Mouse (Mus musculus): ENCODE data around the gene Mepce.

DNA sequence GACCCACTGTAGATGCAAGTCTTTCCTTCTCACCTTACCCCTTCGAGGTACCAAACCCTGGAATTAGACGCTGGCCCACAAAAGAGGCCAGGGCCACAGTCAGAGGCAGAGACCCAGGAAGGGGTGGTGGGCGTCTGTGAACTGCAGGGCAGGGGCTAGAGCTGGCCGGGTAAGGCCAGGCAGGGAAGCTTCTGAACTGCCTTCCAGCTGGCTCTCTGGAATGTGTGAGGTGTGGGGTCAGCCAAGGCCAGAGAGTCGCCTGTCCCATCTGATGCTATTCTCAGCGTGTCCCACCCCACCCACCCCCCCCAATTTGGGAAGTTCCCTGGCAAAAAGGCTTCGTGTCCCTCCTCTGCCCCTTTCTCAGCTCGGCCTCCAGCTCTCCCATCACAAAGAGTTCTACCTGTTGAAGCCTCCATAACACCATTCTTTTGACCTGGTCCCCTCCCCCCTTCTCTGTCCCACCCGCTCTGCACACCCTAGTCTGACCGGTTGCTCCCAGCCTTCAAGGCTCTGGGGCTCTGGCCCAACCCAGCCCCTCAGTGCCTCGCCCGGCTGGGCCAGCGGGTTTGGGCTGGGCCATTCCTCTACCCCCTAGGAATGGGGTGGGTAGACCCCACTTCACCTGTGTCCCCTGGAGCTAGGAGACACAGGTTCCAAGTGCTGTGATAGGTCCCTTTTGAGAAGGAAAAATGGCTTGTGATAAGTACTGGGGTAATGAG is 34.2 kb downstream of the Mepce start:
- TF ChIP-seq EP300 (optimal IDR thresholded peaks at IDR 0.05) (no peak), CTCF (IDR thresholded peaks at IDR 0.05; ENCODE audit: low read depth) (no peak)
